Mouse (Mus musculus) MEL (cell line): ENCODE data around the gene Nans.

Experiments used
- CHD2 ChIP-seq: IDR thresholded peaks from 2 replicates; pipeline ENCODE4 v1.6.1; 2011; ENCODE audit warnings: low read length, improper control_type of control experiment
- CTCF ChIP-seq, 3 experiments: IDR thresholded peaks in 2 of 3; conservative IDR thresholded peaks in 1 of 3; 2 replicates each; pipeline ENCODE4 v1.5.1; 2011 to 2012; ENCODE audit warnings: low read length in 3 of 3, low read depth in 2 of 3, mild to moderate bottlenecking in 2 of 3, improper control_type of control experiment in 1 of 3, inconsistent platforms in 1 of 3, mixed read lengths in 1 of 3, moderate library complexity in 1 of 3; ENCODE audit not compliant: control insufficient read depth in 1 of 3, insufficient read depth in 1 of 3, poor library complexity in 1 of 3, severe bottlenecking in 1 of 3
- ELF1 ChIP-seq: IDR thresholded peaks from 2 replicates; pipeline ENCODE4 v1.6.1; 2014; ENCODE audit warnings: low read depth, mild to moderate bottlenecking, inconsistent platforms, low read length, improper control_type of control experiment, moderate library complexity
- EP300 ChIP-seq, 2 experiments: IDR thresholded peaks; 2 replicates each; pipeline ENCODE4 v1.6.1; 2011; ENCODE audit warnings: improper control_type of control experiment in 2 of 2, low read length in 2 of 2, low read depth in 1 of 2, mild to moderate bottlenecking in 1 of 2
- MAZ ChIP-seq: IDR thresholded peaks from 2 replicates; pipeline ENCODE4 v1.6.1; 2012; ENCODE audit warnings: low read depth, mild to moderate bottlenecking, inconsistent platforms, low read length, improper control_type of control experiment
- MEF2A ChIP-seq: IDR thresholded peaks from 2 replicates; pipeline ENCODE4 v1.6.1; 2014; ENCODE audit warnings: low read depth, mild to moderate bottlenecking, inconsistent platforms, low read length, improper control_type of control experiment; ENCODE audit not compliant: poor library complexity, insufficient replicate concordance, severe bottlenecking; ENCODE audit errors: extremely low read depth
- POLR2A ChIP-seq, 2 experiments: IDR thresholded peaks; 2 replicates each; pipeline ENCODE4 v1.6.1; 2011 to 2012; ENCODE audit warnings: low read length in 2 of 2, mild to moderate bottlenecking in 2 of 2, control low read depth in 1 of 2, improper control_type of control experiment in 1 of 2, low read depth in 1 of 2, moderate library complexity in 1 of 2; ENCODE audit not compliant: control insufficient read depth in 1 of 2, insufficient read depth in 1 of 2, poor library complexity in 1 of 2
- RAD21 ChIP-seq: IDR thresholded peaks from 2 replicates; pipeline ENCODE4 v1.6.1; 2011; ENCODE audit warnings: mild to moderate bottlenecking, low read depth, low read length, improper control_type of control experiment
- SMC3 ChIP-seq: IDR thresholded peaks from 2 replicates; pipeline ENCODE4 v1.6.1; 2011; ENCODE audit warnings: low read depth, low read length, improper control_type of control experiment
- TAL1 ChIP-seq: IDR thresholded peaks from 2 replicates; pipeline ENCODE4 v1.6.1; 2012; ENCODE audit warnings: mild to moderate bottlenecking, inconsistent platforms, low read length, moderate library complexity, mixed read lengths
- TCF12 ChIP-seq: IDR thresholded peaks from 2 replicates; pipeline ENCODE4 v1.6.1; 2014; ENCODE audit warnings: low read depth, mild to moderate bottlenecking, inconsistent platforms, low read length, improper control_type of control experiment, moderate library complexity
- UBTF ChIP-seq: IDR thresholded peaks from 2 replicates; pipeline ENCODE4 v1.6.1; 2012; ENCODE audit warnings: low read depth, mild to moderate bottlenecking, inconsistent platforms, low read length, improper control_type of control experiment, moderate library complexity, borderline replicate concordance; ENCODE audit not compliant: insufficient read depth

DNA sequence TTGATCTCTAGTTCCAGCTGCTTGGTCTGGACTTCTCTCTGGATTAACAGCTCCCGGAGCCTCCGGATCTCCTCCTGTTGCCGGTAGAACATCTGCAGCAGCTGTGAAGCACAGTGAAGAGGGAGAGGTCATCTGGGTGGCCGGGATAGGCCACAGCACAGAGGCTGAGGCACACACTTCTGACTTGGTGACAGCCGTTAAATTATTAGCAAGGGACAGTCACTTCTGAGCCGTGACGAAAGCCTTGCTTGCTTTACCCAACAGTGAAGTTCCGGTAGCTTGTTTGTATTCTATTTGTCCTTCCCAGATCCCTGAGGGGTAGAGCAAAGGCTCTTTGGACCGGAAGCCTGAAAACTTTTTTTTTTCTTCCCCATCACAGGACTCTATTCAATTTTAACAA, 50.1 kb downstream of the Nans start:
- no peak for TF ChIP-seq MEF2A
- TF ChIP-seq SMC3 = no peak
- TF ChIP-seq ELF1 = no peak
- TF ChIP-seq MAZ = no peak
- no peak for TF ChIP-seq TAL1
- TF ChIP-seq CTCF (IDR thresholded peaks at IDR 0.05 in 2 of 3, conservative IDR thresholded peaks at IDR 0.05 in 1 of 3; ENCODE audit: control insufficient read depth in 1 of 3, insufficient read depth in 1 of 3, low read depth in 2 of 3, low read length in 3 of 3, poor library complexity in 1 of 3, severe bottlenecking in 1 of 3) = no peak
- TF ChIP-seq TCF12 = no peak
- no peak for TF ChIP-seq RAD21
- no peak for TF ChIP-seq EP300 (IDR thresholded peaks at IDR 0.05; ENCODE audit: low read depth in 1 of 2, low read length in 2 of 2)
- no peak for TF ChIP-seq CHD2
- no peak for TF ChIP-seq UBTF
- no peak for TF ChIP-seq POLR2A (IDR thresholded peaks at IDR 0.05; ENCODE audit: control insufficient read depth in 1 of 2, insufficient read depth in 1 of 2, low read depth in 1 of 2, low read length in 2 of 2, poor library complexity in 1 of 2)
